Mouse (Mus musculus) NIH3T3 (cell line): ENCODE measurements around the gene Tusc2.

Experiments
- DNase-seq: peaks from one replicate; pipeline ENCODE4 v3.0.0-alpha.2; 2012; ENCODE audit warnings: low read depth

The Tusc2 gene

GRCm38 (mm10) chr9:107587833-107588639 is 25.0 kb downstream of the Tusc2 start:
- DNase-seq: peak; percentile 71

GRCm38 (mm10) chr9:107590058-107590772 is 27.2 kb downstream of the Tusc2 start:
- no peak for DNase-seq

- no peak for DNase-seq
These were observed 27.7 kb downstream of the Tusc2 start for GRCm38 (mm10) chr9:107590773-107591060.

GRCm38 (mm10) chr9:107593101-107593976 is 30.3 kb downstream of the Tusc2 start:
- no peak for DNase-seq

- no peak for DNase-seq
These were observed 31.4 kb downstream of the Tusc2 start for GRCm38 (mm10) chr9:107594281-107595062.

- peak; percentile 28 for DNase-seq
These were observed 33.8 kb downstream of the Tusc2 start for GRCm38 (mm10) chr9:107596619-107597569.

GRCm38 (mm10) chr9:107598385-107598784 is 35.3 kb downstream of the Tusc2 start:
- no peak for DNase-seq

GRCm38 (mm10) chr9:107599433-107599832 is 36.4 kb downstream of the Tusc2 start:
- DNase-seq: no peak

GRCm38 (mm10) chr9:107599842-107600241 is 36.8 kb downstream of the Tusc2 start:
- no peak for DNase-seq

GRCm38 (mm10) chr9:107600745-107601144 is 37.7 kb downstream of the Tusc2 start:
- peak; percentile 24 for DNase-seq

GRCm38 (mm10) chr9:107601275-107601674 is 38.2 kb downstream of the Tusc2 start:
- DNase-seq: no peak

GRCm38 (mm10) chr9:107602068-107602648 is 39.1 kb downstream of the Tusc2 start:
- peak; percentile 94 for DNase-seq

- no peak for DNase-seq
These were observed 40.2 kb downstream of the Tusc2 start for GRCm38 (mm10) chr9:107603251-107603650.

- no peak for DNase-seq
These were observed 42.1 kb downstream of the Tusc2 start for GRCm38 (mm10) chr9:107605041-107605661.

GRCm38 (mm10) chr9:107606591-107606990 is 43.5 kb downstream of the Tusc2 start:
- no peak for DNase-seq

- no peak for DNase-seq
These were observed 44.0 kb downstream of the Tusc2 start for GRCm38 (mm10) chr9:107607036-107607435.

- no peak for DNase-seq
These were observed 44.7 kb downstream of the Tusc2 start for GRCm38 (mm10) chr9:107607653-107608245.

- DNase-seq: peak; percentile 81
These were observed 45.8 kb downstream of the Tusc2 start, which contains the start of gene Sema3b for GRCm38 (mm10) chr9:107608741-107609432. TSS of gene Sema3b (minus strand) at chr9:107609229.

GRCm38 (mm10) chr9:107609433-107609830 is 46.4 kb downstream of the Tusc2 start:
- no peak for DNase-seq
